Mouse (Mus musculus) lung, embryonic 14.5 days (tissue): Measurements from ENCODE around the gene Fam178b. TPM values are rescaled to one million over a fixed set of nuclear protein-coding genes. Genes with fewer than 3 reads are reported as not detected.

Source experiments
- ATAC-seq: fragments of 200-750 bp; cut with Nextera tagmentation; 2 replicates; pipeline ENCODE4 v1.8.0; 2017; ENCODE audit warnings: mild to moderate bottlenecking, moderate TSS enrichment, moderate library complexity; ENCODE audit not compliant: insufficient read depth
- DNase-seq: peaks from one replicate; pipeline ENCODE4 v3.0.0-alpha.2; 2015
- H3K27ac ChIP-seq: fragments of 300-500 bp; sonication (generic); 2 replicates; pipeline ENCODE4 v1.5.1; 2014; ENCODE audit warnings: low read depth, mild to moderate bottlenecking, moderate library complexity
- H3K27me3 ChIP-seq: fragments of 300-500 bp; sonication (generic); 2 replicates; pipeline ENCODE4 v1.6.1; 2014; ENCODE audit warnings: low read length, control low read depth; ENCODE audit not compliant: insufficient read depth
- H3K36me3 ChIP-seq: fragments of 300-500 bp; sonication (generic); 2 replicates; pipeline ENCODE4 v1.6.1; 2014; ENCODE audit warnings: control low read depth; ENCODE audit not compliant: insufficient read depth
- H3K4me1 ChIP-seq: fragments of 300-500 bp; sonication (generic); 2 replicates; pipeline ENCODE4 v1.6.1; 2014; ENCODE audit warnings: antibody characterized with exemption, control low read depth; ENCODE audit not compliant: insufficient read depth
- H3K4me2 ChIP-seq: fragments of 300-500 bp; sonication (generic); 2 replicates; pipeline ENCODE4 v1.6.1; 2014; ENCODE audit warnings: mild to moderate bottlenecking
- H3K4me3 ChIP-seq: fragments of 300-500 bp; sonication (generic); 2 replicates; pipeline ENCODE4 v1.5.1; 2014; ENCODE audit warnings: low read depth, low read length
- H3K9ac ChIP-seq: fragments of 300-500 bp; sonication (generic); 2 replicates; pipeline ENCODE4 v1.6.1; 2014
- H3K9me3 ChIP-seq: fragments of 300-500 bp; sonication (generic); 2 replicates; pipeline ENCODE4 v1.6.1; 2016; ENCODE audit warnings: low read depth, low read length, control low read depth
- CTCF ChIP-seq: IDR thresholded peaks from 2 replicates; pipeline ENCODE4 v1.5.1; 2016; ENCODE audit warnings: antibody characterized with exemption, low read depth
- WGBS: fragments of 180-500 bp; shearing (Covaris S2); extraction: QIAGEN DNeasy Blood & Tissue Kit; methylation state at CpG from one replicate; pipeline ENCODE4 v1.1.7; 2014; 5-methylcytosine and 5-hydroxymethylcytosine counted together
- polyA plus RNA-seq: library from polyadenylated mRNA; unstranded; fragments of >200 nt; fragmentation: Nextera tagmentation; extraction: Ambion mirVana; gene quantifications from 2 replicates; pipeline ENCODE4 v1.2.1, GENCODE M21; 2014

Gene Fam178b
- polyA plus RNA-seq, 1 experiment from 2014 or later: 1.9 TPM

DNA sequence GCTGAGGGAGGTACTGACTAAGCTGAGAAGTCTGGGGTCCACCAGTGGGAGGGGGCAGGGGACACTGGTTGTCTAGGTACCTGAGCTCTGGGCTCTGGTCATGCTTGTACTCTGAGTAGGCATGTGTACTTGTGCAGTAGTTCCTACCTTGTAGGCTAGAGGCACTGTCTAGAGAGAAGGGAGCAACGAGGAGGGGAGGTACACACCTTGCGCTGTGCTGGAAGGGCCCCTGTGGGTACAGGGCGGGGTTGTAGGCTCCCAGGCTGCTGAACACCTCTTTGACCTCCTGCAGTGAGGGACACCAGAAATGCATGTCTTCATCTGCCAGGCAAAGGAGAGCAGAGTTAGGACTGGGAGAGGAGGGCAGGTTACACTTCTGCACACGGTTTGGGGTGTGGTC lies 74.8 kb downstream of the Fam178b start:
- DNase-seq (no peak), ATAC-seq (no peak)
- Histone ChIP-seq H3K4me1 (0 out of 2 replicates have a peak, but pooled peaks cover 5% of the 10 kb centered on the region), H3K9ac (no peak overlapping the region), H3K4me2 (no peak overlapping the region), H3K9me3 (no peaks in the 10 kb centered on the region), H3K36me3 (no peaks in the 10 kb centered on the region), H3K27me3 (no peaks in the 10 kb centered on the region), H3K27ac (no peak overlapping the region), H3K4me3 (no peak overlapping the region)
- WGBS: 73% methylated on average over 4 of the region's 4 CpGs
- TF ChIP-seq CTCF: no peak

GRCm38 (mm10) chr1:36606951-36607350 lies 76.0 kb downstream of the Fam178b start:
- TF ChIP-seq CTCF: no peak
- H3K9ac ChIP-seq: no peak overlapping the region
- no peak overlapping the region for H3K4me3 ChIP-seq
- peaks cover 8% of the 10 kb centered on the region; the same call in 1 of the 2 replicates for H3K4me1 ChIP-seq
- H3K9me3 ChIP-seq: no peaks in the 10 kb centered on the region
- peak; percentile 43 for ATAC-seq
- H3K4me2 ChIP-seq: no peak overlapping the region
- no peak overlapping the region for H3K27ac ChIP-seq
- no peaks in the 10 kb centered on the region for H3K27me3 ChIP-seq
- WGBS: 58% methylated on average over 7 of the region's 7 CpGs
- peak; percentile 44 for DNase-seq
- H3K36me3 ChIP-seq: no peaks in the 10 kb centered on the region

GRCm38 (mm10) chr1:36604254-36605156 lies 78.5 kb downstream of the Fam178b start:
- H3K4me2 ChIP-seq: no peak overlapping the region
- ATAC-seq: no peak
- no peak for DNase-seq
- no peak for TF ChIP-seq CTCF
- H3K4me1 ChIP-seq: peaks cover 8% of the 10 kb centered on the region; the same call in 1 of the 2 replicates
- no peaks in the 10 kb centered on the region for H3K9me3 ChIP-seq
- 72% methylated on average over 12 of the region's 12 CpGs for WGBS
- no peaks in the 10 kb centered on the region for H3K36me3 ChIP-seq
- no peaks in the 10 kb centered on the region for H3K27me3 ChIP-seq
- H3K27ac ChIP-seq: peak overlapping the region; percentile 83
- H3K4me3 ChIP-seq: no peak overlapping the region
- H3K9ac ChIP-seq: no peak overlapping the region

DNA sequence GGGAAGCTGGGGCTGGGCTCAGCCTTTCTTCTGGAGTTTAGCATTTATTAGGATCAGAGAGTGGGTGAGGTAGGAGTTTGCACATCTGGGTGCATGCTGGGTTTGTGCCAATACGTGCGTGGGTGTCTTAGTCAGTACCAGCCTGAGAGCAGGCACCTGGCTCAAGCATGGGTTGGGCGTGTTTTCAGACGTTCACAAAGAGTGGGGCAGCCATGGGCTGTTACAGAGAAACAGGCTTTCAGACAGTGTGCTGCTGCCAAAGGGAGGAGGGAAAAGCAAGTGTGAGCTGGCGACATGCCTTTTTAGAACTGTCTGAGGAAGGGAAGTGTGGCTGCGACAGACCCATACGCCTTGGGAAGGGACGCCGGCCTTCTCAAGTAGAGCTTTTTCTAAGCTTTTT lies 79.6 kb downstream of the Fam178b start:
- Histone ChIP-seq H3K27me3 (no peaks in the 10 kb centered on the region), H3K27ac (peak overlapping the region; percentile 83), H3K9me3 (no peaks in the 10 kb centered on the region), H3K9ac (no peak overlapping the region), H3K36me3 (no peaks in the 10 kb centered on the region), H3K4me1 (peaks cover 8% of the 10 kb centered on the region; the same call in 1 of the 2 replicates), H3K4me2 (no peak overlapping the region), H3K4me3 (no peak overlapping the region)
- DNase-seq: peak; percentile 84
- no peak for TF ChIP-seq CTCF
- peak; percentile 68 for ATAC-seq
- WGBS: 40% methylated on average over 9 of the region's 9 CpGs

GRCm38 (mm10) chr1:36602271-36602670 lies 80.7 kb downstream of the Fam178b start:
- Histone ChIP-seq H3K27ac (no peak overlapping the region), H3K9me3 (no peaks in the 10 kb centered on the region), H3K36me3 (no peaks in the 10 kb centered on the region), H3K27me3 (no peaks in the 10 kb centered on the region), H3K4me2 (no peak overlapping the region), H3K9ac (no peak overlapping the region), H3K4me1 (peaks cover 8% of the 10 kb centered on the region; the same call in 1 of the 2 replicates), H3K4me3 (no peak overlapping the region)
- no peak for TF ChIP-seq CTCF
- DNase-seq (no peak), ATAC-seq (no peak)
- 56% methylated on average over 4 of the region's 4 CpGs for WGBS

DNA sequence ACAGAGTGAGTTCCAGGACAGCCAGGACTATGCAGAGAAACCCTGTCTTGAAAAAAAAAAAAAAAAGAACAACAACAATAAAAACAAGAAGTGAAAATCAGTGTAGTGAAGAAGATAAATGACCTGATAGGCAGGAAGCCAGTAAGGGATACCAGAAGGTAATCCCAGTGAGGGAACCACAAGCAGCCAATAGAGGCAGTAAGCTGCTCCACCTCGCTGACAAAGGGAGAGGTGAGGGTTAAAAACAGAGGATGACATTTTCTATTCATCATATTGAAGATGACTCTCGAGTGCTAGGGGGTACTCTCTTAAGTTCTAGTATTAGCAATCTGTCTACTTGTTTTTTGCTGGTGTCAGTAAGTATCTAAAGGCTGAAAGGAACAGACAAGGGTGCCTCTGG lies 84.6 kb downstream of the Fam178b start:
- H3K36me3 ChIP-seq: no peaks in the 10 kb centered on the region
- H3K27me3 ChIP-seq: no peaks in the 10 kb centered on the region
- H3K27ac ChIP-seq: no peak overlapping the region
- 47% methylated on average over 2 of the region's 2 CpGs for WGBS
- no peak for TF ChIP-seq CTCF
- no peak for DNase-seq
- H3K9ac ChIP-seq: no peak overlapping the region
- peaks cover 16% of the 10 kb centered on the region for H3K4me1 ChIP-seq
- H3K4me3 ChIP-seq: no peak overlapping the region
- no peaks in the 10 kb centered on the region for H3K9me3 ChIP-seq
- ATAC-seq: no peak
- no peak overlapping the region for H3K4me2 ChIP-seq

DNA sequence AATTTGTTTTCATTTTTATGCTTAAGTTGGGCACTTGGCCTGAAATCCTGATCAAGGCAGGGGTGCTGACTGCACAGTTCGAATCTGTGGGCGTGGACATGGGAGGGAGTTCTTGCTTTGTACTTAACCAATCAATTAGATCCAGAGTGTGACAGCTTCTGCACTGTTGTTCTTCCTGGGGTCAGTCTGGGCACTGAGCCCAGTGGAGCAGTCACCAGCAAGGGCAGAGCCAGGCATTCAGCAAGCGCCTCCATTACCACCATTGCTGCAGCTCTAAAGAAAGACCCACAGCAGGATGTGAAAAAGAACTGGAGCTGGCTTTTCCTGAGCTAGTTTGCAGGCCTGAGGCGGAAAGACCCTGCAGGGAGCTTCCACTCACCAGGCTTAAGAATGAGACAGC lies 86.9 kb downstream of the Fam178b start:
- TF ChIP-seq CTCF: no peak
- no peaks in the 10 kb centered on the region for H3K36me3 ChIP-seq
- ATAC-seq (peak; percentile 84), DNase-seq (peak; percentile 86)
- H3K4me2 ChIP-seq: peak overlapping the region; percentile 31; the same call in 1 of the 2 replicates
- no peak overlapping the region for H3K4me3 ChIP-seq
- H3K4me1 ChIP-seq: peaks cover 14% of the 10 kb centered on the region
- H3K9me3 ChIP-seq: no peaks in the 10 kb centered on the region
- peak overlapping the region; percentile 82 for H3K27ac ChIP-seq
- H3K9ac ChIP-seq: no peak overlapping the region
- 27% methylated on average over 4 of the region's 4 CpGs for WGBS
- no peaks in the 10 kb centered on the region for H3K27me3 ChIP-seq
